Mouse (Mus musculus): Measurements from ENCODE around the gene Ipo8. TPM values are rescaled to one million over a fixed set of nuclear protein-coding genes. Genes with fewer than 3 reads are reported as not detected.

Ipo8 gene
- 2.7 and 3.0 TPM in 2 replicates for polyA plus RNA-seq (2012; rRNA removed)

DNA sequence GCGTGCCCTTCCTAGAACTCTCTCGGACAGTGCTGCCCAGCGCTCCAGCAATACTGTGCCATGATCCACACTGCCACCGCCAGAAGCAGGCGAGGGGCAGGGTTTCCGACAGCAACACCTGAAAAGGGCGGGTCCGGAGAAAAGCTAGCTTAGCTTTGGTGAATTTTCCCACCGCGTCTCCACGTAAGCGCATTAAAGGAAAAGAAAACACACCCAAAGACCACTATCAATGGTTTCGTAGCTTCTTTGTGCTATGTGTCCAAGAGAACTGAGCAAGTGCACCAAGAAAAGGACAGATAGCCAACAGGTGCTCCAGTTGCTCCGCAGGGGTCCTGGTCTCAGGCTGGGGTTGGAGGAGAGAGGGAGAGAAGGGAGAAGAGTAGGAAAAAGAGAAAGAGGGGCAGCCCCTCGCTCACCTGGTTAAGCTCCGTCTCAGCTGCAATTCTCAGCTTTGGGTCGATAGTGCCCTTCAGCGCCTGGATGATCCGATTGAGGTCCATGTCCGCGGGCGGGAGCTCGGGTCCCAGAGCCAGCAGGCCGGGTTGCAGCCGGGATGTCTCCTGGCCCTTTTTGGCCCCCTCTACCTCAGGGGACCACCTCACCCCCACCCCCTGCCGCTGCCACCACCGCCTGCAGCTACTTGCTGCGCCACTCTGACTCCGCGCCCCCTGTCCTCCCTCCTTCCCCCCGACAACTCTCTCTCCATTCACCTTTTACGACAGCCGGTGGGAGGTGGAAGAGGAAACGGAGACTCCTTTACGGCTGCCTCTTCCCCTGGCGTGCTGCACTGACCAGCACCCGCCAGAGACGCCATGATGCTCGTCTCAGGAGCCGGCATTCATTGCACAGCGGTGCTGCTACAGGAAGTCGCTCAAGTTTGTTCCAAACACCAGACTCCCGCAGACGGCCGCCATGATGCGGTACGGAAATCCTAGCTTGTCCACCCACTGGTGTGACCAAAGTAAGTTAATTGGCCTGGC is at the start of gene Ipo8:
Gene Ipo8, minus strand, starts transcription at position 720 of the 980 bp plus-strand sequence.
- Histone ChIP-seq H3K4me3 (ENCODE audit: control insufficient read depth, low read depth, low read length) (peak within 1 kb of the TSS; percentile 88), H3K27me3 (ENCODE audit: control insufficient read depth, insufficient read depth, low read length) (no peaks in the 10 kb centered on the region), H3K27ac (ENCODE audit: control insufficient read depth, insufficient read depth, low read depth, low read length) (peak within 1 kb of the TSS; percentile 5), H3K36me3 (ENCODE audit: control insufficient read depth, insufficient read depth, low read length) (no peaks in the 10 kb centered on the region), H3K4me1 (ENCODE audit: control insufficient read depth, insufficient read depth, low read length) (peaks cover 4% of the 10 kb centered on the region)
- TF ChIP-seq POLR2A (IDR thresholded peaks at IDR 0.05; ENCODE audit: control insufficient read depth, low read depth, low read length) (peak; percentile 80), CTCF (IDR thresholded peaks at IDR 0.05; ENCODE audit: control insufficient read depth, insufficient read depth, insufficient replicate concordance, low read depth, low read length) (no peak)

DNA sequence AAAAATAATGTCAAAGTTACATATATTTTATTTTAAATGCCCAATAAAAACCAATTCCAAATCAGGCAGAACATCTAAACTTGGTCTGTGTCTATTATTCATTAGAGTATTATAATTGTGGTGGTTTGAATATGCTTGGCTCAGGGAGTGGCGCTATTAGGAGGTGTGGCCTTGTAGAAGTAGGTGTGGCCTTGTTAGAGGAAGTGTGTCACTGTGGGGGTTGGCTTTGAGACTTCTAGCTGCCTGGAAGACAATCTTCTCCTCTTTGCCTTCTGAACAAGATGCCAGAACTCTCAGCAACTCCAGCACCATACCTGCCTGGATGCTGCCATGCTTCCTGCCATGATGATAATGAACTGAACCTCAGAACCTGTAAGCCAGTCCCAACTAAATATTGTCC is 42.6 kb upstream of the Ipo8 start:
- Histone ChIP-seq H3K4me3 (ENCODE audit: control insufficient read depth, low read depth, low read length) (no peak overlapping the region), H3K36me3 (ENCODE audit: control insufficient read depth, insufficient read depth, low read length) (no peaks in the 10 kb centered on the region; the same call in 1 of the 2 replicates), H3K27me3 (ENCODE audit: control insufficient read depth, insufficient read depth, low read length) (no peaks in the 10 kb centered on the region), H3K4me1 (ENCODE audit: control insufficient read depth, insufficient read depth, low read length) (no peaks in the 10 kb centered on the region), H3K27ac (ENCODE audit: control insufficient read depth, insufficient read depth, low read depth, low read length) (no peak overlapping the region)
- TF ChIP-seq CTCF (IDR thresholded peaks at IDR 0.05; ENCODE audit: control insufficient read depth, insufficient read depth, insufficient replicate concordance, low read depth, low read length) (no peak), POLR2A (IDR thresholded peaks at IDR 0.05; ENCODE audit: control insufficient read depth, low read depth, low read length) (no peak)

DNA sequence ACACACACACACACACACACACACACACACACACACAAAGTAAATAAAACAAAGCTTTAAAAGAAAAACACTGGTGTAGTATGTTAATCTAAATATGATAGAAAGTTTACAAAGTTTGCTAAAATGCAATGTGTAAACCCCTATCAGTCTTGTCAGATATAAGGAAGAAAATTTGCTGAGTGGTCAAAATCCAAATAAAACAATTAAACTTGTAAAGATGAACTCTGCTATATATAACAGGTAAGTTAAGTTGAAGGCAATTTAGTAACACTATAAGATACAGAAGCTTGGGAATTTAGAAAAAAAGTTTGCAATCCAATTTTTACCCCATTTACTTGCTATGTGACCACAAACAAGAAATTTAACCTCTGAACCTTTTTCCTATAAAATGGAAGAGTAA is 14.4 kb upstream of the Ipo8 start:
- no peak for TF ChIP-seq CTCF (IDR thresholded peaks at IDR 0.05; ENCODE audit: control insufficient read depth, insufficient read depth, insufficient replicate concordance, low read depth, low read length)
- no peak for TF ChIP-seq POLR2A (IDR thresholded peaks at IDR 0.05; ENCODE audit: control insufficient read depth, low read depth, low read length)
- Histone ChIP-seq H3K36me3 (ENCODE audit: control insufficient read depth, insufficient read depth, low read length) (no peaks in the 10 kb centered on the region), H3K4me3 (ENCODE audit: control insufficient read depth, low read depth, low read length) (no peak overlapping the region)

DNA sequence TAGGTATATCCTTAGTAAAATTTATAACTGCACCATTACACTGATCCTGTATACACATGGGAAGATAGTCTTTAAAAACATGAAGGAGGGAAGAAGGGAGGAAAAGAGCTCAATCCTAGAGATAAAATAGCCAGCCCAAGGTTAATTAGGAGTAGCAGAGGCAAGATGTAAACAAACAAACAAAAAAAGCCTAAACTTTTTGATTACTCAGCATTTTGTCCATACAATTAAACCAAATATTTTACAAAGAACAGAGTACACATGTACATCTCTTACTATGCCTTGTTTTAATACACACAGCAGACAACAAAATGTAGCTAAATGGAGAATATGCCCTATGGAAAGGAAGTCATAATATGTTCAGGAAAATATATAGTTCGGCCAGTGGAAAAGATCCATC is 10.5 kb upstream of the Ipo8 start:
- Histone ChIP-seq H3K36me3 (ENCODE audit: control insufficient read depth, insufficient read depth, low read length) (no peaks in the 10 kb centered on the region), H3K27ac (ENCODE audit: control insufficient read depth, insufficient read depth, low read depth, low read length) (no peak overlapping the region), H3K27me3 (ENCODE audit: control insufficient read depth, insufficient read depth, low read length) (no peaks in the 10 kb centered on the region), H3K4me1 (ENCODE audit: control insufficient read depth, insufficient read depth, low read length) (no peaks in the 10 kb centered on the region), H3K4me3 (ENCODE audit: control insufficient read depth, low read depth, low read length) (no peak overlapping the region)
- TF ChIP-seq CTCF (IDR thresholded peaks at IDR 0.05; ENCODE audit: control insufficient read depth, insufficient read depth, insufficient replicate concordance, low read depth, low read length) (no peak), POLR2A (IDR thresholded peaks at IDR 0.05; ENCODE audit: control insufficient read depth, low read depth, low read length) (no peak)

More for the DNA sequence above, 14.4 kb upstream of the Ipo8 start:
- no peaks in the 10 kb centered on the region for H3K27me3 ChIP-seq (ENCODE audit: control insufficient read depth, insufficient read depth, low read length)
- no peaks in the 10 kb centered on the region for H3K4me1 ChIP-seq (ENCODE audit: control insufficient read depth, insufficient read depth, low read length)
- H3K27ac ChIP-seq (ENCODE audit: control insufficient read depth, insufficient read depth, low read depth, low read length), result no peak overlapping the region

DNA sequence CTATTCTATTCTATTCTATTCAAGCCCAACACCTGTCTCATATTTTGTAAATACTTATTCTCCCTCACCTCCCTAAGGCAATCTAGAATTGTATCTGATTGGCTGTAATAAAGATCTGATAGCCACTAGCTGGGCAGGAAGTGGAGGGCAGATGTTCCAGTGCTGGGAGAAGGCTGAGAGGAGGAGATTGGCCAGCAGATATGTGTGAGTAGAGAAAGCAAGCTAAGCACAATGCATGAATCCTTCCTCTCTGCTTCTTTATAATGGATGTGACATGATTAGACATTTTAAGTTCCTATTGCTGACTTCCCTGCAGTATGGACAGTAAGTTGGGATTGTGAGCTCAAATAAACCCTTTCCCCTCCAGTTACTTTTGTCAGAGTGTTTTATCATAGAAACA is 7.2 kb upstream of the Ipo8 start:
- H3K27ac ChIP-seq (ENCODE audit: control insufficient read depth, insufficient read depth, low read depth, low read length), result no peak overlapping the region
- H3K4me3 ChIP-seq (ENCODE audit: control insufficient read depth, low read depth, low read length), result no peak overlapping the region
- TF ChIP-seq CTCF (IDR thresholded peaks at IDR 0.05; ENCODE audit: control insufficient read depth, insufficient read depth, insufficient replicate concordance, low read depth, low read length) (no peak), POLR2A (IDR thresholded peaks at IDR 0.05; ENCODE audit: control insufficient read depth, low read depth, low read length) (no peak)
- no peaks in the 10 kb centered on the region for H3K36me3 ChIP-seq (ENCODE audit: control insufficient read depth, insufficient read depth, low read length)
- no peaks in the 10 kb centered on the region for H3K4me1 ChIP-seq (ENCODE audit: control insufficient read depth, insufficient read depth, low read length)
- H3K27me3 ChIP-seq (ENCODE audit: control insufficient read depth, insufficient read depth, low read length), result no peaks in the 10 kb centered on the region

- H3K4me1 ChIP-seq (ENCODE audit: control insufficient read depth, insufficient read depth, low read length), result peaks cover 4% of the 10 kb centered on the region
- no peaks in the 10 kb centered on the region for H3K36me3 ChIP-seq (ENCODE audit: control insufficient read depth, insufficient read depth, low read length)
- H3K27me3 ChIP-seq (ENCODE audit: control insufficient read depth, insufficient read depth, low read length), result no peaks in the 10 kb centered on the region
- no peak for TF ChIP-seq CTCF (IDR thresholded peaks at IDR 0.05; ENCODE audit: control insufficient read depth, insufficient read depth, insufficient replicate concordance, low read depth, low read length)
- no peak for TF ChIP-seq POLR2A (IDR thresholded peaks at IDR 0.05; ENCODE audit: control insufficient read depth, low read depth, low read length)
- H3K27ac ChIP-seq (ENCODE audit: control insufficient read depth, insufficient read depth, low read depth, low read length), result 0 out of 2 replicates have a peak overlapping the region, but pooled peaks have one; percentile 5
- H3K4me3 ChIP-seq (ENCODE audit: control insufficient read depth, low read depth, low read length), result peak overlapping the region; percentile 88
Measured at GRCm38 (mm10) chr6:148831728-148832121, 458 bp upstream of the Ipo8 start.

DNA sequence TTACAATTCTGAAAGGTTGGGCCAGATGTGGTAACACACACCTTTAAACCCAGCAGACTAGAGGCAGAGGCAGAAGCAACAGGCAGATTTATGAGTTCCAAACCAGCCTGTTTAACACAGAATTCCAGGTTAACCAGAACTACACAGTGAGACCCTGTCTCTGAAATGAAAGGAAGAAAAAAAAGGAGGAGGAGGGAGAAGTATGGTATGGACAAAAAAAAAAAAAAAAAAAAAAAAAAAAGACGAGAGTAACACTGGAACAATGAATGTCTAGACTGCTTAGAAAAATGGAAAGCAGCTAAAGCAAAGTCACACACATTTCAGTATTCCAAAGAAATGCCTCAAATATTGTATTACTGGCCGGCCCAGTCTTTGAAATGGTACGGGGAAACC is 916 bp downstream of the Ipo8 start:
- H3K27ac ChIP-seq (ENCODE audit: control insufficient read depth, insufficient read depth, low read depth, low read length), result no peak overlapping the region
- H3K36me3 ChIP-seq (ENCODE audit: control insufficient read depth, insufficient read depth, low read length), result no peaks in the 10 kb centered on the region
- H3K4me3 ChIP-seq (ENCODE audit: control insufficient read depth, low read depth, low read length), result peak overlapping the region; percentile 88
- TF ChIP-seq POLR2A (IDR thresholded peaks at IDR 0.05; ENCODE audit: control insufficient read depth, low read depth, low read length), result no peak
- TF ChIP-seq CTCF (IDR thresholded peaks at IDR 0.05; ENCODE audit: control insufficient read depth, insufficient read depth, insufficient replicate concordance, low read depth, low read length), result no peak
- peaks cover 4% of the 10 kb centered on the region for H3K4me1 ChIP-seq (ENCODE audit: control insufficient read depth, insufficient read depth, low read length)
- H3K27me3 ChIP-seq (ENCODE audit: control insufficient read depth, insufficient read depth, low read length), result no peaks in the 10 kb centered on the region

Data from testis, adult 2 months (tissue).